Mouse (Mus musculus): ENCODE measurements at regions not wholly inside any gene's neighbourhood (a gene's known extent, or its start where the extent isn't known, plus 50 kb on each side); places are given as distances from the start of the nearest gene placed in this dataset.

DNA sequence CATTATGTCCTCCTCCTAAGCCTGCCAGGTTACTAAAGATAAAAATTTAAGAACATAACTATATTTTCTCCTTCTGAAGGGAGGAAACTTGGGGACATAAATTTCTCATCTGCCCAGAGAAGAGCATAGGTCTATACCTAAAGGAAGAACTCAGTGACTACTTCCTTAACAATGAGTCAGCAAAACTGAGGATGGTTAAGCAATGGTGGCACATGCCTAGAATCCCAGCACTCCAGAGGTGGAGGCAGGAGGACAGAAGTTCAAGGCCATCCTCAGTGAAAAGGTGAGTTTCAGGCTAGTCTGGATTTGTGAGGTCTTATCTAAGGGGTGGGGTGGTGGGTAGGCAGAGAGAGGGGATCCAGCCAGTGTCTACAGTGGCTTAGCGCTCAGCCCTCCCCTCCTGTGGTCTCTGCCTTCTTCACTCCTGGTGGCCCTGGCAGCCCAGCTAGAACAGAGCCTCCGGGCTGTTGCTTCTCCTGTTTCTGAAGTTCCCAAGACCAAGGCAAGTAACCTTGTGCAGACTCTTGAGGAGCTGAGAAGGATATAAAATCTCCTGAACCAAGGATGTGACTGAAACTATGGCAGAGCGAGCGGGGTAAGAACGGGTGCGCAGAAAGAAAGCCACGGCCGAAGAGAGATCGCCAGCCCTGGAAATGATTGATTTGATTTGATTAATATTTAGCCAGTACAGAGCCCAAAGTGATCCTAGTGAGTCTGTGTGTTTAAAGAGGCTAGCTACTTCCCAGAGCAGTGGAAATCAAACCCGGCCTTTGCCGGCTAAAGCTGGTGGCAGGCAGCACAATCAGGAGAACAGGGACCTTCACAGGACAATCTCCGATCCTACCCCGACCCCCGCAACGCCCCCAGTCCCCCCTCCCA lies 164.6 kb upstream of the Sox2 start:
- Histone ChIP-seq H3K9ac (no peak overlapping the region), H3K27ac (no peak overlapping the region), H3K4me1 (replicated peaks) (no peaks in the 10 kb centered on the region), H3K9me3 (replicated peaks) (no peaks in the 10 kb centered on the region), H3K4me2 (no peak overlapping the region), H3K36me3 (no peaks in the 10 kb centered on the region), H3K27me3 (peaks cover 3% of the 10 kb centered on the region; the same call in 1 of the 2 replicates), H3K4me3 (no peak overlapping the region)
- 45% methylated on average over 15 of the region's 15 CpGs for WGBS
- ATAC-seq (replicated peaks; ENCODE audit: insufficient number of reproducible peaks, insufficient read depth, low FRiP score, low read depth): no peak

DNA sequence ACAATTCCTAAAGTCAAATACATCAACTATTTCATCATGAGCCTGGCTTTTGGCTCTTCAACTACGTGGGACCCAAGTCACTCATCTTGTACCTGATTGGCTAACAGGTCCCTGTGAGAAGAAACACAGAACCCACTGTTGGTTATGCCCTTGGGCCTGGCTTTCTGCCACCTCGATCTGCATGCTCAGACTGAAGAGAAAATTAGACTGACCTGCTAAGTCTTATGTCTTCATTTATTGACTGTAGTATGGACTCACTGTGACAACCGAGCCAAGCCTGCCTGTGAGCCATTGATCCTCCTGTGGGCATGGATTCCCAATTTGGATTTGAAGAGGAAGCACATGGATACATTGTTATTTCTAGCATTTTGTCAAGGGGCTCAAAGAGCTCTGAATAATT lies 166.3 kb upstream of the Sox2 start:
- H3K27ac ChIP-seq: no peak overlapping the region
- no peak overlapping the region for H3K4me2 ChIP-seq
- no peak overlapping the region for H3K9ac ChIP-seq
- no peaks in the 10 kb centered on the region for H3K9me3 ChIP-seq (replicated peaks)
- WGBS: 80% methylated on average over 3 of the region's 3 CpGs
- H3K4me1 ChIP-seq (replicated peaks): no peaks in the 10 kb centered on the region
- H3K36me3 ChIP-seq: no peaks in the 10 kb centered on the region
- ATAC-seq (replicated peaks; ENCODE audit: insufficient number of reproducible peaks, insufficient read depth, low FRiP score, low read depth): no peak
- H3K27me3 ChIP-seq: peaks cover 3% of the 10 kb centered on the region; the same call in 1 of the 2 replicates
- H3K4me3 ChIP-seq: no peak overlapping the region

- H3K4me2 ChIP-seq: no peak overlapping the region
- 27% methylated on average over 16 of the region's 16 CpGs for WGBS
- no peak overlapping the region for H3K9ac ChIP-seq
- H3K27me3 ChIP-seq: peaks cover 3% of the 10 kb centered on the region; the same call in 1 of the 2 replicates
- no peak overlapping the region for H3K4me3 ChIP-seq
- H3K27ac ChIP-seq: no peak overlapping the region
- no peaks in the 10 kb centered on the region for H3K4me1 ChIP-seq (replicated peaks)
- no peaks in the 10 kb centered on the region for H3K36me3 ChIP-seq
- H3K9me3 ChIP-seq (replicated peaks): no peaks in the 10 kb centered on the region
- no peak for ATAC-seq (replicated peaks; ENCODE audit: insufficient number of reproducible peaks, insufficient read depth, low FRiP score, low read depth)
Observed at GRCm38 (mm10) chr3:34481821-34482713, 168.1 kb upstream of the Sox2 start.

- no peaks in the 10 kb centered on the region for H3K9me3 ChIP-seq (replicated peaks)
- no peak overlapping the region for H3K4me3 ChIP-seq
- 44% methylated on average over 3 of the region's 3 CpGs for WGBS
Observed at GRCm38 (mm10) chr3:34481314-34481713, 168.9 kb upstream of the Sox2 start.

GRCm38 (mm10) chr3:34474126-34474525 lies 176.1 kb upstream of the Sox2 start:
- no peaks in the 10 kb centered on the region for H3K36me3 ChIP-seq
- H3K9ac ChIP-seq: no peak overlapping the region
- H3K27me3 ChIP-seq: no peaks in the 10 kb centered on the region
- no peak overlapping the region for H3K27ac ChIP-seq
- no peak overlapping the region for H3K4me3 ChIP-seq
- WGBS: 60% methylated on average over 4 of the region's 4 CpGs
- H3K4me1 ChIP-seq (replicated peaks): no peaks in the 10 kb centered on the region
- no peak for ATAC-seq (replicated peaks; ENCODE audit: insufficient number of reproducible peaks, insufficient read depth, low FRiP score, low read depth)
- no peaks in the 10 kb centered on the region for H3K9me3 ChIP-seq (replicated peaks)
- no peak overlapping the region for H3K4me2 ChIP-seq

More at GRCm38 (mm10) chr3:34481314-34481713, 168.9 kb upstream of the Sox2 start:
- no peaks in the 10 kb centered on the region for H3K36me3 ChIP-seq
- no peak overlapping the region for H3K4me2 ChIP-seq
- no peak for ATAC-seq (replicated peaks; ENCODE audit: insufficient number of reproducible peaks, insufficient read depth, low FRiP score, low read depth)
- no peaks in the 10 kb centered on the region for H3K27me3 ChIP-seq
- H3K4me1 ChIP-seq (replicated peaks): no peaks in the 10 kb centered on the region
- H3K9ac ChIP-seq: no peak overlapping the region
- no peak overlapping the region for H3K27ac ChIP-seq

DNA sequence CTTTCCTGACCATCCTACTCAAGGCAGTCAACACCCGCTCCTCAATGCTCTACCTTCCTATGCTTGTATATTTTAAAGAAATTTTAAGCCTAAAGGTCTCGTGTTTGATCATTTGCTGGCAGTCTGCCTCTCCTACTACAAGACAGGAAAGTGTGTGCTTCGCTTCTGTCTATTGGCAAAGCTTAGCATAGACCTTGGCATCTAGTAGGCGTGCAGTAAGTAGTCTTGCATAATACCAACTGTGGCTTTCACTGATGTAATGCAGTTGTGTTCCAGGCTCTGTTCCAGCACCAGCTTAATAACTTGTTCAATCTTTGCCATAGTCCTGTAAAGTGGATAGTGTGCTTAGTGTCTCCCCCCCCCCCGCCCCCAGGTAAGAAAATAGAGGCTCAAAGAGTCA lies 179.5 kb upstream of the Sox2 start:
- Histone ChIP-seq H3K4me3 (no peak overlapping the region), H3K27me3 (no peaks in the 10 kb centered on the region), H3K9ac (no peak overlapping the region), H3K27ac (no peak overlapping the region), H3K36me3 (no peaks in the 10 kb centered on the region), H3K9me3 (replicated peaks) (no peaks in the 10 kb centered on the region), H3K4me1 (replicated peaks) (no peaks in the 10 kb centered on the region), H3K4me2 (no peak overlapping the region)
- 64% methylated on average over 5 of the region's 5 CpGs for WGBS
- no peak for ATAC-seq (replicated peaks; ENCODE audit: insufficient number of reproducible peaks, insufficient read depth, low FRiP score, low read depth)

DNA sequence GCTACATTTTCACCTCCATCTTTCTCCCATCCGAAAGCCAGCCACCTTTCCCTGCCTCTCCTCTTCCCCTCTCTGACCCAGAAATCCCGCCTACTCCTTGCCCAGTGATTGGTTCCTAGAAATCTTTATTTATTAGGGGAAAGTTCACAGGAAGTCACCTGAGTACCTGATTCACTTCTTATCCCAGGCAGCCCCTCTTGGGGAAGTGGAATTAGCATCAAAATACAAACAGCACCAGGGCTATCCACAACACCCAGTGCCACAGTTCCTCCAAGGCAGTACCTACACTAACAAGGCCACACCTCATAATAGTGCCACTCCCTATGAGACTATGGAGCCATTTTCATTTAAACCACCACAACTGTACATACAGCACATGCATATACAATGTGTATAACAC lies 180.3 kb upstream of the Sox2 start:
- H3K36me3 ChIP-seq: no peaks in the 10 kb centered on the region
- no peak overlapping the region for H3K9ac ChIP-seq
- H3K4me2 ChIP-seq: no peak overlapping the region
- 75% methylated on average over 2 of the region's 2 CpGs for WGBS
- H3K27me3 ChIP-seq: no peaks in the 10 kb centered on the region
- ATAC-seq (replicated peaks; ENCODE audit: insufficient number of reproducible peaks, insufficient read depth, low FRiP score, low read depth): no peak
- H3K4me3 ChIP-seq: no peak overlapping the region
- H3K4me1 ChIP-seq (replicated peaks): no peaks in the 10 kb centered on the region
- no peak overlapping the region for H3K27ac ChIP-seq
- H3K9me3 ChIP-seq (replicated peaks): no peaks in the 10 kb centered on the region

GRCm38 (mm10) chr3:34466312-34466711 lies 183.9 kb upstream of the Sox2 start:
- Histone ChIP-seq H3K4me2 (no peak overlapping the region), H3K9me3 (replicated peaks) (no peaks in the 10 kb centered on the region), H3K4me3 (no peak overlapping the region), H3K27me3 (no peaks in the 10 kb centered on the region), H3K36me3 (no peaks in the 10 kb centered on the region), H3K4me1 (replicated peaks) (no peaks in the 10 kb centered on the region), H3K27ac (no peak overlapping the region), H3K9ac (no peak overlapping the region)
- ATAC-seq (replicated peaks; ENCODE audit: insufficient number of reproducible peaks, insufficient read depth, low FRiP score, low read depth): no peak
- WGBS: 65% methylated on average over 4 of the region's 4 CpGs

DNA sequence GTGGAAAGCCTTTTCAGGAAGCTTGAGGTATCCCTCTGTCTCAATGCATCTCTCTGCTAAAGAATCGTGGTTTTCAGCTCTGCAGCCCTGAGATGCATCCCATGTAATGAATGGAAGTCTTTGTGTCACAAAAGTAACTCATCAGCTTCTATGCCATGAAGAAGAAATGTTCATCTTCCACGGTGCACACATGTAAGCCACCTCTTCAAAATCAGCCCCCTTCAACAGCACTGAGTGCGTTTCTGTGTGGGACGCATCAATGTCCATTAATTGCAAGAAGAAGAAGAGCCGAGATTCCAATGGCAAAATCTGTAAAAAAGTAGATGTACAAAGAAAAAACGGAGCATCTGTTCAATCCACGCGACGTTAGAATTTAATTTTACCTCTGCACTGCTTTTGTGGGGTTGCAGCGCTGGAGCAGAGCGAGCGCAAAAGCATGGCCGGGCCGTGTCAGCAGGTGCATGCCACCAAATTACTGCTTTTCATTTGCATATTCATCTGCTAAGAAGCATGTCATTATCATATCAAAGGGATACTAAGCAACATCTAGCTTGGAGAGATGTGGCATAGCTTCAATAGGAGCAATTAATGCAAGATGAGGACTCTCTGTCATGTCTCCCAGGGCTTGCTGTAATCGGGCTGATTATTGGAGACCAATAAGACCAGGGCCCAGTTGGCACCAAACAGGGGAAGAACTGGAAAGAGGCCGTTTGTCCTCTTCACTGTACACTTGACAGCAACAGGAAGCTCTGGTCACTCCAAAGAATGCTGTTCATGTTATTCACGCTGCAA lies 185.0 kb upstream of the Sox2 start:
- WGBS: 78% methylated on average over 17 of the region's 17 CpGs
- Histone ChIP-seq H3K27me3 (no peaks in the 10 kb centered on the region), H3K4me1 (replicated peaks) (no peaks in the 10 kb centered on the region), H3K36me3 (no peaks in the 10 kb centered on the region), H3K9ac (no peak overlapping the region), H3K4me3 (no peak overlapping the region), H3K9me3 (replicated peaks) (no peaks in the 10 kb centered on the region), H3K4me2 (no peak overlapping the region), H3K27ac (no peak overlapping the region)
- no peak for ATAC-seq (replicated peaks; ENCODE audit: insufficient number of reproducible peaks, insufficient read depth, low FRiP score, low read depth)

- Histone ChIP-seq H3K4me2 (no peak overlapping the region), H3K27ac (no peak overlapping the region), H3K9me3 (replicated peaks) (no peaks in the 10 kb centered on the region), H3K4me3 (no peak overlapping the region), H3K27me3 (no peaks in the 10 kb centered on the region), H3K9ac (no peak overlapping the region), H3K4me1 (replicated peaks) (peaks cover 10% of the 10 kb centered on the region), H3K36me3 (no peaks in the 10 kb centered on the region)
- WGBS: 75% methylated on average over 6 of the region's 6 CpGs
- ATAC-seq (replicated peaks; ENCODE audit: insufficient number of reproducible peaks, insufficient read depth, low FRiP score, low read depth): no peak
Observed at GRCm38 (mm10) chr3:34458766-34459165, 191.4 kb upstream of the Sox2 start.

DNA sequence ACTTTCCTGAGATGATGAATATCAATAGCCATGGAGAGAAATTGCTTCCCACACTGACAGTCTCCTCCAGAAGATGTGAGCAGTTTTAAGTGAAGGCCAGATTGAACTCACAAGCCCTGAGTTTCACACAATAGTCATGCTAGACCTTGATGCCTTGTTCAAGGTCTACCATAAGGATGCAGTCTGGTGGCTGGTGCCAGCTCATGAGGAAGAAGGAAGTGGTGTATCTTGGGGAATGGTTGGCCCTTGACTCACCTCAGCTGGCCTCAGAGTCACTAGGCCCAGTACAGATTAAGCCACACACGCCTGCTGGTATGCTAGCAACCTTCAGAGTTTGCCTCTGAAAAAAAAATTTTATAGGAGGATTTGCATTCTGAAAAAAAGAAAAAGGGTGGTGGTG lies 192.4 kb upstream of the Sox2 start:
- H3K4me1 ChIP-seq (replicated peaks): peaks cover 10% of the 10 kb centered on the region

More for the DNA sequence above, 192.4 kb upstream of the Sox2 start:
- ATAC-seq (replicated peaks; ENCODE audit: insufficient number of reproducible peaks, insufficient read depth, low FRiP score, low read depth): no peak
- Histone ChIP-seq H3K27ac (no peak overlapping the region), H3K36me3 (no peaks in the 10 kb centered on the region), H3K4me3 (no peak overlapping the region), H3K9me3 (replicated peaks) (no peaks in the 10 kb centered on the region), H3K9ac (no peak overlapping the region), H3K27me3 (no peaks in the 10 kb centered on the region), H3K4me2 (no peak overlapping the region)
- 85% methylated on average over 1 of the region's 1 CpGs for WGBS

Data from heart, embryonic 15.5 days (tissue).